Mouse (Mus musculus) cortical plate, adult 2 months (tissue): ENCODE results near the gene Ttc21a.

Experiments used
- CTCF ChIP-seq: fragments of 200-500 bp; IDR thresholded peaks from 2 replicates; pipeline ENCODE4 v1.5.1; 2011; ENCODE audit warnings: mild to moderate bottlenecking, control low read depth, low read length; ENCODE audit not compliant: insufficient read depth; ENCODE audit errors: extremely low read depth
- POLR2A ChIP-seq: fragments of 200-500 bp; IDR thresholded peaks from 2 replicates; pipeline ENCODE4 v1.6.1; 2011; ENCODE audit warnings: mild to moderate bottlenecking, low read length, control low read depth; ENCODE audit not compliant: insufficient read depth; ENCODE audit errors: extremely low read depth

- TF ChIP-seq POLR2A: no peak
- TF ChIP-seq CTCF: no peak
These were observed 11.7 kb upstream of the Ttc21a start for GRCm38 (mm10) chr9:119925729-119926128.
